Mouse (Mus musculus) megakaryocyte, embryonic 14.5 days (primary cell): ENCODE measurements at regions not wholly inside any gene's neighbourhood (a gene's known extent, or its start where the extent isn't known, plus 50 kb on each side); places are given as distances from the start of the nearest gene placed in this dataset.

Source experiments
- H3K27me3 ChIP-seq: replicated peaks from 2 replicates; pipeline ENCODE3; 2012; ENCODE audit warnings: inconsistent platforms
- H3K36me3 ChIP-seq: replicated peaks from 2 replicates; pipeline ENCODE3; 2012; ENCODE audit warnings: low read length, inconsistent platforms, mixed read lengths
- H3K4me1 ChIP-seq: 2 replicates; pipeline ENCODE4 v1.6.1; 2012; ENCODE audit warnings: inconsistent platforms
- H3K4me3 ChIP-seq: replicated peaks from 2 replicates; pipeline ENCODE3; 2012; ENCODE audit warnings: moderate library complexity, mild to moderate bottlenecking, inconsistent platforms
- H3K9me3 ChIP-seq: 2 replicates; pipeline ENCODE4 v1.6.1; 2012; ENCODE audit warnings: inconsistent platforms
- FLI1 ChIP-seq: IDR thresholded peaks from 2 replicates; pipeline ENCODE4 v1.6.1; 2012; ENCODE audit warnings: low read length, inconsistent platforms, mixed read lengths
- GATA1 ChIP-seq: IDR thresholded peaks from 3 replicates; pipeline ENCODE4 v1.6.1; 2012; ENCODE audit warnings: mixed read lengths, low read length, inconsistent platforms, borderline replicate concordance

- Histone ChIP-seq H3K36me3 (no peaks in the 10 kb centered on the region), H3K9me3 (no peaks in the 10 kb centered on the region), H3K4me1 (peaks cover 13% of the 10 kb centered on the region), H3K4me3 (no peak overlapping the region), H3K27me3 (no peaks in the 10 kb centered on the region)
- no peak for TF ChIP-seq FLI1
- no peak for TF ChIP-seq GATA1
Observed at GRCm38 (mm10) chr2:45580838-45581548, 463.8 kb upstream of the Zeb2 start.

DNA sequence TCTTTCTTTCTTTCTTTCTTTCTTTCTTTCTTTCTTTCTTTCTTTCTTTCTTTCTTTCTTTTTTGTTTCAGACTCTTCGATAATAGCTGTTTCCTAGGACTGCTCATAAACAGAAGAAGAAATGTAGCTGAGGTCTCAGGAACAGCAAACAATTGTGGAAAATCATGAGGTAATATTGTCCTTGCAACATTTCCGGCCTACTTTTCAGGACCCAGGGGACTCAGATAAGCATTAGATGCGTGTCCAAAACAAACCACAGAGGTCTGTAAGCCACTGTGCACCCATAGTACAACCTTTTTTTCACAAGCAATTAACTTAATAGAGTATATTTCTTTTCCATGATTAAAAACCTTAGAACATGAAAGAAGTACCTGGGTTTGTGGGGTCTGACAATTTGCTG, 455.7 kb upstream of the Zeb2 start:
- H3K4me3 ChIP-seq: no peak overlapping the region
- peaks cover 7% of the 10 kb centered on the region for H3K4me1 ChIP-seq
- no peaks in the 10 kb centered on the region for H3K9me3 ChIP-seq
- no peaks in the 10 kb centered on the region for H3K27me3 ChIP-seq
- H3K36me3 ChIP-seq: no peaks in the 10 kb centered on the region
- no peak for TF ChIP-seq FLI1

DNA sequence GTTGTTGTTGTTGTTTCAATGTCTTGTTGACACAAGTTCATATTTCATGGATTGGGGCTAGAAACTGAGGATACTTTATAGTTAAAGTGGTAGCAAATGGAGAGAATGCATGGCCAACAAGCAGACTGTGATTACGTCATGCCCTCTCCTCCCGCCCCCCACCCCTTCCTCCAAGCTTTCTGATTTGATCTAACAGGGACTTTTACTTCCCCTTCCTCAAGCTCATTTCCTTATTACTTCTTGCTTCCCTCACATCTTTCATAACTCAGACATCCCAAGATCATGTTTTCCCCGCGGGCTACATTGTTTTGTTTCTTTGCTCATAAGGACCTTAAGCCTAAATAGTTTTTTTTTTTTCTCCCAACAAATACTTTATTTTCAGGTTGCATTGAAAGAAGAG, 437.5 kb upstream of the Zeb2 start:
- no peaks in the 10 kb centered on the region for H3K27me3 ChIP-seq
- TF ChIP-seq FLI1 (no peak), GATA1 (no peak)
- H3K4me3 ChIP-seq: no peak overlapping the region
- H3K4me1 ChIP-seq: peaks cover 11% of the 10 kb centered on the region; the same call in 1 of the 2 replicates
- H3K9me3 ChIP-seq: no peaks in the 10 kb centered on the region
- H3K36me3 ChIP-seq: no peaks in the 10 kb centered on the region

GRCm38 (mm10) chr2:45541394-45541793, 424.2 kb upstream of the Zeb2 start:
- H3K27me3 ChIP-seq: no peaks in the 10 kb centered on the region
- H3K9me3 ChIP-seq: no peaks in the 10 kb centered on the region
- TF ChIP-seq FLI1 (no peak), GATA1 (no peak)
- H3K4me3 ChIP-seq: no peak overlapping the region
- peaks cover 10% of the 10 kb centered on the region; the same call in 1 of the 2 replicates for H3K4me1 ChIP-seq
- H3K36me3 ChIP-seq: no peaks in the 10 kb centered on the region

DNA sequence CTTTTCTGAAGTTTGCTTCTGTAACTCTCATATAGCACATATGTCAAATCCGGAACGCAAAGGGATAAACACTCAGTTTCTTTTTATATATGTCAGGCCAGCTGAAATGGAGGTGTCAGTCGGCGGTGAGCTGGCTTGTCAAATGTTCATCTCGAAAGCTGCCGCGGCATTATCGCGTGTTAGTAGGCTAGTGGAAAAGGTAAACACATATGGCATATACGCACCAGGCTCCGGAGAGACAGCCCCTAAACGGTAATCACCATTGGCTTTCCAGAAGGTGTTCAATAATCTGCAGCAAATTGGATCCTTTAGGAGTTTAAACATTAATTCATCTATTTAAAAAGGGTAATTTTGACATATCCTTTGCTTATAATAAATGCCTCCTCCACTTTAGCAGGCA, 421.8 kb upstream of the Zeb2 start:
- H3K4me1 ChIP-seq: peaks cover 11% of the 10 kb centered on the region
- H3K4me3 ChIP-seq: no peak overlapping the region
- no peaks in the 10 kb centered on the region for H3K36me3 ChIP-seq
- TF ChIP-seq FLI1 (no peak), GATA1 (no peak)
- H3K27me3 ChIP-seq: no peaks in the 10 kb centered on the region
- no peaks in the 10 kb centered on the region for H3K9me3 ChIP-seq

DNA sequence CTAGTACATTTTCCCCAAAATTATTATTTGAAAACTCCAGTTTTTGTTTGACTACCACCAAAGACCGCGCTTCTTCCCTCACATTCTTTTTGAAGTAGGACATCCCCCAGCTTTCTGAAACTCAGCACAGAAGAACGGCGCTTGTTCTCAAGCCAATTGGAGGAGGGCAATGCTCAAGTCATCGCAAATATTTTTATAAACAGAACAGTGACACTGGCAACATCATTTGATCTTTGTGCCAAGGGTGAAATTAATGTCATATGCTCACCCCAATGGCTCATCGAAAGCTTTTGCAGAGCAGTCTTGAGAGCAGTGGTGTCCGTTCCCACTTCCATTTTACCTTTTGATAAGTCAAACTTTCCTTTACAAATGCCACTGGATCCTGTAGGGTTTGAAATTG, 420.5 kb upstream of the Zeb2 start:
- no peaks in the 10 kb centered on the region for H3K9me3 ChIP-seq
- no peaks in the 10 kb centered on the region for H3K36me3 ChIP-seq
- H3K27me3 ChIP-seq: no peaks in the 10 kb centered on the region
- H3K4me3 ChIP-seq: no peak overlapping the region
- TF ChIP-seq FLI1 (no peak), GATA1 (no peak)
- H3K4me1 ChIP-seq: peaks cover 7% of the 10 kb centered on the region

- TF ChIP-seq FLI1 (no peak), GATA1 (no peak)
- no peaks in the 10 kb centered on the region for H3K27me3 ChIP-seq
- H3K9me3 ChIP-seq: no peaks in the 10 kb centered on the region
- peaks cover 12% of the 10 kb centered on the region for H3K4me1 ChIP-seq
- no peak overlapping the region for H3K4me3 ChIP-seq
- H3K36me3 ChIP-seq: no peaks in the 10 kb centered on the region
Observed at GRCm38 (mm10) chr2:45534806-45535205, 417.6 kb upstream of the Zeb2 start.

- no peaks in the 10 kb centered on the region for H3K36me3 ChIP-seq
- TF ChIP-seq GATA1 (no peak), FLI1 (no peak)
- H3K27me3 ChIP-seq: no peaks in the 10 kb centered on the region
- no peak overlapping the region for H3K4me3 ChIP-seq
- no peaks in the 10 kb centered on the region for H3K9me3 ChIP-seq
- peaks cover 23% of the 10 kb centered on the region for H3K4me1 ChIP-seq
Observed at GRCm38 (mm10) chr2:45522310-45522709, 405.1 kb upstream of the Zeb2 start.

DNA sequence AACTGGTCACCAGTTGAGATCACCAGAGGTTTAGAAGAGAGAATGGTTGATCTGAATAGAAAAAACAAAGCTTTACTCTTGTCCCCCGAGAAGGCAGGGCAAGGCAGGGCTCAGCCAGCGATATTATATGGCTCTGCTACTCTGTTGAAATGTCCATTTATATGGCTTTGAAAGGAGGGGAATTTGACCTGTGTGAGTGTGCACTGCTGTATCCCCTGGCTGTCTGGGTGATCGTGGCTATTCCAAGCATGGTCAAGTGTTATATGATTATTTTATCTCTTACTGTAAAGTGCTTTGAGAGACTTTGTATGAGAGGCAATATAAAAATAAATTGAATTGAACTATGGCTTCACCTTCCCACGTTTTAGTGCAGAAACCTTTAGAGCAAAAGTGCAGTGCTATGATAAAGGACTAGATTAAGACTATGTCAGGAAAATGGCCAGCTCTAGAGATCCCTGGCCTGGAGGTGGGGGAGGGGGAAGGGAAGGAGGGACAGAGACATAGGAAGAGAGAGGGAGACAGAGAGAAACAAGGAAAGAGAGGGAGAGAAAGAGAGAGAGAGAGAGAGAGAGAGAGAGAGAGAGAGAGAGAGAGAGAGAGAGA, 402.5 kb upstream of the Zeb2 start:
- no peaks in the 10 kb centered on the region for H3K27me3 ChIP-seq
- peaks cover 34% of the 10 kb centered on the region for H3K4me1 ChIP-seq
- TF ChIP-seq GATA1 (no peak), FLI1 (no peak)
- H3K9me3 ChIP-seq: no peaks in the 10 kb centered on the region
- no peak overlapping the region for H3K4me3 ChIP-seq
- H3K36me3 ChIP-seq: no peaks in the 10 kb centered on the region

DNA sequence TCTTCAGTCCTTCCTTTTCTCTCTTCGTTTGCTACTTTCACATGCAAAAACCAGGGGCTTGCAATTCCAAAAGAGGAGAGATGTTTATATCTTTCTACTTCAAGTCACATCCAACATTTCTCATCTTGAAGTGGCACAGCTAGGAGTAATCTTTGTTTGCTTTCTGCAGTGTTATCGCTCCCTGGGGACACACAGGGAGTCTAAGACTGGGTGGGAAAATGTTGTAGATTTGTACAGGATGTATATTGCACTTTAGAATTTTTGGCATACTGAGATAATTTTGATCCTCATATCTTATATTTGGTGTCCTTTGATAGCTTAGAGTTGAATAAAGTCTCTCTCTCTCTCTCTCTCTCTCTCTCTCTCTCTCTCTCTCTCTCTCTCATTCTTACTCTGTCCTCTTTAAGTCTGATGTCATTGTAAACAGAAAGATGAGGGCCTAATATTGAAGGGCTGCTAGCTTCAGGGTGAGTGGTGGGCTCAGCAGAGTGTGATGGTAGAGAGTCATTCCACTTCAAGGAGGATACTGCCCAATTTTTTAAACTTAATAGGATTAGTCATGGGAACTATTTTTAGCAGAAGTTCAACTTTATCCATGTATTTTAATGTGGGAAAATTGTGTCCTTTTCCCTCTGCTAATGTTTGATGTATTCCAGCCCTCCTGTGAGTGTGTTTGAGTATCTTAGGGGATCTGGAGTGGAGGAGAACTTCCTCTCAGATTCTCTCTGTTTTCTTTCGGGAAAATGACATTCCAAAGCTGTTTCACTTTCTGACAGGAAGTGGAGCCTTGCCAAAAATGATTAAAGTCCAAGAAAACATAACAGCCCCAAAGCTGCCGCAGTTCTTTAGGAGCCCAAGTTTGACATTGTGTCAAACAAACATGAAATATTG, 397.3 kb upstream of the Zeb2 start:
- H3K36me3 ChIP-seq: no peaks in the 10 kb centered on the region
- peak overlapping the region; percentile 19 for H3K4me3 ChIP-seq
- TF ChIP-seq FLI1 (no peak), GATA1 (no peak)
- no peaks in the 10 kb centered on the region for H3K27me3 ChIP-seq
- no peaks in the 10 kb centered on the region for H3K9me3 ChIP-seq
- peaks cover 16% of the 10 kb centered on the region for H3K4me1 ChIP-seq
